Mouse (Mus musculus) C2C12 (cell line): ENCODE results near the gene Tacc3. TPM values are rescaled to one million over a fixed set of nuclear protein-coding genes. Genes with fewer than 3 reads are reported as not detected.

Experiments
- H3K27me3 ChIP-seq: one replicate; pipeline ENCODE4 v1.6.1; 2011; ENCODE audit not compliant: control insufficient read depth, insufficient read depth, insufficient read length
- H3K36me3 ChIP-seq: one replicate; pipeline ENCODE4 v1.6.1; 2011; ENCODE audit not compliant: control insufficient read depth, insufficient read depth
- H3K4me3 ChIP-seq: one replicate; pipeline ENCODE4 v1.5.1; 2011; ENCODE audit warnings: mild to moderate bottlenecking, control low read depth; ENCODE audit not compliant: poor library complexity, insufficient read depth, severe bottlenecking
- H3K79me2 ChIP-seq: one replicate; pipeline ENCODE4 v1.6.1; 2011; ENCODE audit not compliant: control insufficient read depth, insufficient read depth
- H3K79me3 ChIP-seq: one replicate; pipeline ENCODE4 v1.6.1; 2011; ENCODE audit warnings: low read depth, control low read depth
- H3ac ChIP-seq: one replicate; pipeline ENCODE3; 2011; ENCODE audit warnings: low read depth; ENCODE audit not compliant: control insufficient read depth, insufficient read length
- CEBPB ChIP-seq: IDR thresholded peaks from one replicate; pipeline ENCODE4 v1.6.1; 2011; ENCODE audit warnings: low read depth, mild to moderate bottlenecking, control low read depth, moderate library complexity
- CTCF ChIP-seq: IDR thresholded peaks from one replicate; pipeline ENCODE4 v1.5.1; 2011; ENCODE audit not compliant: control insufficient read depth, insufficient read depth, insufficient read length
- FOSL1 ChIP-seq: IDR thresholded peaks from one replicate; pipeline ENCODE4 v1.8.0; 2011; ENCODE audit warnings: mild to moderate bottlenecking, low read length; ENCODE audit not compliant: poor library complexity, insufficient read depth, severe bottlenecking
- MAX ChIP-seq: IDR thresholded peaks from one replicate; pipeline ENCODE4 v1.6.1; 2011; ENCODE audit warnings: mild to moderate bottlenecking, control low read depth
- MYOD1 ChIP-seq: IDR thresholded peaks from one replicate; pipeline ENCODE4 v1.6.1; 2011; ENCODE audit warnings: low read depth; ENCODE audit not compliant: control insufficient read depth, insufficient read length
- MYOG ChIP-seq: IDR thresholded peaks from one replicate; pipeline ENCODE4 v1.6.1; 2011; ENCODE audit not compliant: control insufficient read depth, insufficient read length; ENCODE audit errors: extremely low read depth
- USF1 ChIP-seq: IDR thresholded peaks from one replicate; pipeline ENCODE4 v1.6.1; 2011; ENCODE audit warnings: low read depth, mild to moderate bottlenecking, control low read depth, moderate library complexity
- long read RNA-seq, 2 experiments: library from polyadenylated mRNA; unstranded; transcript quantifications; one replicate each; pipeline ENCODE4 v2.0.0; 2019 to 2020
- polyA plus RNA-seq: library from polyadenylated mRNA; unstranded; fragments of >200 nt; fragmentation: generic; extraction: Trizol; gene quantifications from one replicate; pipeline ENCODE4 v1.2.1, GENCODE M21; 2012; ENCODE audit warnings: missing spikeins

Tacc3 gene
- 109 TPM for polyA plus RNA-seq
- long read RNA-seq, experiment 1, transcript Tacc3-203 (15 exons, 2,187 nt), result major isoform, 76 of 111 reads
- long read RNA-seq, experiment 1, partial matches to known transcripts, result 13 of 111 reads
- long read RNA-seq, experiment 1, other reads (novel, unspliced or antisense), result 21 of 111 reads
- long read RNA-seq, experiment 2, transcript Tacc3-201 (15 exons, 2,669 nt), result minor isoform, 46 of 1,408 reads
- long read RNA-seq, experiment 2, transcript Tacc3-203 (15 exons, 2,187 nt), result major isoform, 1,111 of 1,408 reads
- long read RNA-seq, experiment 2, partial matches to known transcripts, result 80 of 1,408 reads
- long read RNA-seq, experiment 2, other reads (novel, unspliced or antisense), result 171 of 1,408 reads

GRCm38 (mm10) chr5:33657787-33658663 lies at the start of gene Tacc3, which contains the start of gene Tmem129:
TSS of gene Tacc3 (plus strand) at chr5:33658128.
TSS of gene Tmem129 (minus strand) at chr5:33658416.
- H3ac ChIP-seq, result peak within 1 kb of the TSS; percentile 80
- no peak for TF ChIP-seq USF1
- TF ChIP-seq MAX, result peak; percentile 30
- no peak for TF ChIP-seq MYOG
- TF ChIP-seq CTCF, result no peak
- no peak for TF ChIP-seq CEBPB
- H3K27me3 ChIP-seq, result no peaks in the 10 kb centered on the region
- H3K4me3 ChIP-seq, result peak within 1 kb of the TSS; percentile 97
- H3K79me3 ChIP-seq, result peaks cover 45% of the 10 kb centered on the region
- peaks cover 81% of the 10 kb centered on the region for H3K79me2 ChIP-seq
- H3K36me3 ChIP-seq, result peaks cover 53% of the 10 kb centered on the region

DNA sequence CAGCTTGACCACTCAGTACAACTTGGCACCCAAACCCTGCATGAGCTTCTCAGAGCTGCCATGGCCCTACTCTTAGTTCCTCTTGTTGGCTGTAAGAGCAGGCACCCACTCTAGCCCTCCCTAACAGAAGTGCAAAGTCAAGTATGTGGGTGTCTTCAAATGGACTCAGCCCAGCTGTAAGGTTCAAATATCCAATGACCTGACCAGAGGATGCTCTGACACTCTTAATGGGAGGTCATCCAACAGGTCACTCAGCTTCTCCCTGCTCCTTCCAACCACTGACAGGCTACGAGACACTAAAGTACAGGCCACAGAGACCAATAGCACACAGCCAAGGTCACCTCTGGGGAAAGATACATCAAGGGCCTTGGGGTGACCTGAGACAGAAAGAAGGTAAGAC lies 48.7 kb upstream of the Tacc3 start:
- no peak overlapping the region for H3K4me3 ChIP-seq
- no peaks in the 10 kb centered on the region for H3K79me3 ChIP-seq
- H3K27me3 ChIP-seq, result no peaks in the 10 kb centered on the region
- H3K36me3 ChIP-seq, result peaks cover 16% of the 10 kb centered on the region
- H3K79me2 ChIP-seq, result no peaks in the 10 kb centered on the region
- TF ChIP-seq MYOD1 (no peak), USF1 (no peak), MYOG (no peak), FOSL1 (no peak), CEBPB (no peak), MAX (no peak), CTCF (no peak)
- H3ac ChIP-seq, result no peak overlapping the region

DNA sequence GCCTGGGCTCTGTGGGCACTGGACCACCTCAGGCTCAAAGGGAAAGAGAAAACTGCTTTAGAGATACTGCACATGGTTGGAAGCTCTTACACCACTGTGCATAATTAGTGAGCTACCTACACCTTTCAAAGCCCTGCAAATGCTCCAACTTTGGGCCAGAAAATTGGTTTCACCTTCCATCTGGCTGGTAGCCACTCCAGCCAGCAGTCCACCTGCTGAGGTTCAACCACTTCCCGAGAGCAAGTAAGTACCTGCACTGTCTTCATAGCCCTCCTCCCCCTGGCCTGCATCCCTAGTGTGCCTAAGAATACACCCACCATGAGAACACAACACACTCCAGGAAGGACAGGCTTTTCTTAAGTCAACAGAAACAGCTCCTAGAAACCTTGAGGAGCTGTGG lies 46.1 kb upstream of the Tacc3 start:
- Histone ChIP-seq H3K79me3 (peaks cover 2% of the 10 kb centered on the region), H3K27me3 (no peaks in the 10 kb centered on the region), H3K36me3 (peaks cover 10% of the 10 kb centered on the region), H3K79me2 (peaks cover 18% of the 10 kb centered on the region), H3ac (no peak overlapping the region), H3K4me3 (no peak overlapping the region)
- TF ChIP-seq USF1 (no peak), MYOG (no peak), MAX (no peak), FOSL1 (no peak), CEBPB (no peak), CTCF (no peak), MYOD1 (no peak)

GRCm38 (mm10) chr5:33614391-33614790 lies 43.5 kb upstream of the Tacc3 start:
- Histone ChIP-seq H3K36me3 (peaks cover 10% of the 10 kb centered on the region), H3K79me2 (peaks cover 40% of the 10 kb centered on the region), H3K27me3 (no peaks in the 10 kb centered on the region), H3K79me3 (peaks cover 17% of the 10 kb centered on the region), H3K4me3 (no peak overlapping the region), H3ac (no peak overlapping the region)
- TF ChIP-seq MYOD1, result no peak
- TF ChIP-seq FOSL1, result no peak
- TF ChIP-seq CEBPB, result no peak
- TF ChIP-seq CTCF, result no peak
- no peak for TF ChIP-seq USF1
- TF ChIP-seq MAX, result no peak
- TF ChIP-seq MYOG, result no peak

GRCm38 (mm10) chr5:33622671-33623070 lies 35.3 kb upstream of the Tacc3 start:
- H3K79me3 ChIP-seq, result peaks cover 46% of the 10 kb centered on the region
- H3ac ChIP-seq, result no peak overlapping the region
- no peak overlapping the region for H3K4me3 ChIP-seq
- TF ChIP-seq USF1, result no peak
- TF ChIP-seq CEBPB, result no peak
- TF ChIP-seq FOSL1, result no peak
- no peak for TF ChIP-seq MYOG
- no peak for TF ChIP-seq MAX
- no peak for TF ChIP-seq MYOD1
- TF ChIP-seq CTCF, result no peak
- H3K79me2 ChIP-seq, result peaks cover 89% of the 10 kb centered on the region
- no peaks in the 10 kb centered on the region for H3K36me3 ChIP-seq
- H3K27me3 ChIP-seq, result no peaks in the 10 kb centered on the region
